Mouse (Mus musculus): ENCODE measurements at regions not wholly inside any gene's neighbourhood (a gene's known extent, or its start where the extent isn't known, plus 50 kb on each side); places are given as distances from the start of the nearest gene placed in this dataset.

- TF ChIP-seq CTCF (IDR thresholded peaks at IDR 0.05; ENCODE audit: low read depth) (no peak), EP300 (IDR thresholded peaks at IDR 0.05; ENCODE audit: low read depth) (no peak)
Measured at GRCm38 (mm10) chr14:54143828-54144227, 110.1 kb downstream of the Dad1 start.

Measured in heart, postnatal 0 days (tissue).